Mouse (Mus musculus) B cell, adult 2 months (primary cell): Measurements from ENCODE around the gene Camkk1.

Experiments used
- DNase-seq, 2 experiments: peaks; one replicate each; pipeline ENCODE4 v3.0.0; 2022

Gene Camkk1

GRCm38 (mm10) chr11:73018471-73019146 lies at the start of gene Camkk1:
Gene Camkk1, plus strand, starts transcription at chr11:73019008.
- DNase-seq: peak; percentile 82 to 83

- DNase-seq: no peak
Observed at GRCm38 (mm10) chr11:72974995-72975503, 43.8 kb upstream of the Camkk1 start.

DNA sequence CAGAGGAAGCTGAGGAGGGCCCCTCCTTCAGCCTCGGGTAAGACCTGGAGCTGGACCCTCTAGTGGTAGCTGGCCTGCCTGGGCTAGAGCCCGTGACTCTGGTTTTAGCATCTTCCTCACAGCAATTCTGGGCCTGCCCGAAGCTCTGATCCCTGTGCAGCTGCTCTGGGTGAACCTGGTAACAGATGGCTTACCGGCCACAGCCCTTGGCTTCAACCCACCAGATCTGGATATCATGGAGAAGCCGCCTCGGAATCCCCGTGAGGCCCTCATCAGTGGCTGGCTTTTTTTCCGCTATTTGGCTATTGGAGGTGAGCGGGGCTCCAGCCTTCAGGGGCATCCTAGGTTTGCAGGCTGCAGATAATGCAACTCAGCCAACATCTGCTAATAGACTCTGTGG lies 36.3 kb upstream of the Camkk1 start:
- DNase-seq: no peak

- DNase-seq: peak; percentile 38
Observed at GRCm38 (mm10) chr11:72983283-72983682, 35.5 kb upstream of the Camkk1 start.

GRCm38 (mm10) chr11:72986745-72987144 lies 32.1 kb upstream of the Camkk1 start:
- peak; percentile 27 to 29 for DNase-seq

DNA sequence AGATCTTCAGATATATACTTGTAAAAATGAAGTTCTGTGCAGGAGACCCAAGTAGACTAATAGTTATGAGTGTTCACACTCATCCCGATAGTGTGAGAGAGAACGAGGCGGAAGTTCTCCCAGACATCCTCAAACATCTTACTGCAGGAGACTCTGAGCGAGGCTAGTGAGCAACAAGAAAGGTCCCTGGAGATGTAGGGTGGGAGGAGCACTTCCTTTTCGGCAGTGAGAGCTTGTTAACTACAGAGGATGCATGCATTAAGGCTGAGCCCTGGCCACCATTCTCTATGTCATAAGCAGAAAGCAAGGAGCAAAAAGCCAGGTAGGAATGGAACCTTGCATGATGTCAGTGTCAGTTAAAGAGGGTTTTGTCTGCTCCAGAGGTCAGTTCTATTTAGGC lies 31.6 kb upstream of the Camkk1 start:
- DNase-seq: peak; percentile 31 to 45

DNA sequence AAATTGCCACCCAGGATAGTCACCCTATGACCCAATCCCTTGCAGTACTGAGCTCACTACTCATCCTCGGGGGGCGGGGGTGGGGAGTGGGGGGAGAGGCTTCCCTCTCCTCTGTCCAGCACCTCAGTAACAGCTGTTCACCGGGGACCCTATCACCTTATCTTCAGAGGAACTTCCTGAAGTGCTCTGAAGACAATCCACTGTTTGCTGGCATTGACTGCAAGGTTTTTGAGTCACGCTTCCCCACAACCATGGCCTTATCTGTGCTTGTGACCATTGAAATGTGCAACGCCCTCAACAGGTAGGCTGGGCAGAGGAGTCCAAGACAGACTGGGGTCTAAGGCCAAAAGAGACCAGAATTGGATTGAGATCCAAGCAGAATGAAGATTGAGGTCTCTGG lies 31.0 kb upstream of the Camkk1 start:
- DNase-seq: no peak

DNA sequence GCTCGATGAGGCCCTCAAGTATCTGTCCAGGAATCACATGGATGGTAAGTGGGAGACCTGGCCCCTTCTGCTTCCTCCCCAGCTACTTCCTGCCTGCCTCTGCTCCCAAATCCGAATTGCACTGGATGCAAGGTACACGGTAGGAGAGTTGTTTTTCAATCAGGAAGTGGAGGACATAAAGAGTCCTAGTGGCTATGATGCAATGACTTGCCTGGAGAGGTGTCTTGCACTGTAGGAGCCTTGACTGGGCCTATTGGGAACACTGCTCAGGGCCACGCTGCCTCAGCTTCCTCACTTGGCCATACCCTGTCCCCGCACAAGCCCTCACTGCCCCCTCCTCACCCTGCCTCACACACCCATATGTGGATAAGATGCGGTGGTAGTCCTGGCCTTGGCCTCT lies 29.8 kb upstream of the Camkk1 start:
- DNase-seq: no peak

DNA sequence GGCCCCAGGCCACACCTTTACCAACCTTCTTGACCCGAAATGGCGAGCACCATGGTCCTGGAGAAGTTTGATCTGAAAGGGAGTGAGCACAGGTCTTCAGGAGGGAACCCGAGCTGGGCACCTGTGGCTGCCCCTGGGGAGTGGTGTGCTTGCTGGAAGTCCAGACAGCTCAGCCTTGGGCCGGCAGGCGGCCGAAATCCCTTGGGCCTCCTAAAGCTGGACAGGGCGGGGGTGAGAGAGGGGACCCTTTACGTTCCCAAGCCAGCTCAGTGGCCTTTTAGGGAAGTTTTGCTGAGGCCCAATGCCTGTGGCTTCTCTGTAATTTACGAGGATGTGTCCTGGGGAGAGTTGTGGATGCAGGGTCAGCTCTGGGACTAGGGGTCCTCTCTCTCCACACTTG lies 28.1 kb upstream of the Camkk1 start:
- no peak for DNase-seq

DNA sequence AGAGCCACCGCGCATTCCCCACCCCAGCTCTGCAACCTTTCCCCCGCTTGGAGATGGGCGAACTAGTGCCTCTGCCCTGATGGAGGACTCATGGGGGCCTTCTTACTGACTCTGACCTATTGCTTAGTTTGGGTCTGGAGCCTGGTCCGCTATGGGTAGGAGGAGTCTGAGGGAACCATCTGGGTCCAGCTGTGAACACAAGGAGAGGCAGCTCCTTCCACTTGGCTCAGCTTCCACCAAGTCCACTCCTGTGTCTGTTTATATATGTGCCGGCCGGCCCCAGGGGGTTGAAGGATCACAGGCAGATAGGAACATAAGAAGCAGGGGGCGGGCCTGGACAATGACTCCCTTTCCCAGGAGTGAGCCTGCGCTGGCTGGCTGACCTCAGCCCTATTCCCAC lies 26.8 kb upstream of the Camkk1 start:
- DNase-seq: no peak

- DNase-seq: no peak
Observed at GRCm38 (mm10) chr11:72996346-72996745, 22.5 kb upstream of the Camkk1 start.

- DNase-seq: no peak
Observed at GRCm38 (mm10) chr11:72996781-72997180, 22.0 kb upstream of the Camkk1 start.

DNA sequence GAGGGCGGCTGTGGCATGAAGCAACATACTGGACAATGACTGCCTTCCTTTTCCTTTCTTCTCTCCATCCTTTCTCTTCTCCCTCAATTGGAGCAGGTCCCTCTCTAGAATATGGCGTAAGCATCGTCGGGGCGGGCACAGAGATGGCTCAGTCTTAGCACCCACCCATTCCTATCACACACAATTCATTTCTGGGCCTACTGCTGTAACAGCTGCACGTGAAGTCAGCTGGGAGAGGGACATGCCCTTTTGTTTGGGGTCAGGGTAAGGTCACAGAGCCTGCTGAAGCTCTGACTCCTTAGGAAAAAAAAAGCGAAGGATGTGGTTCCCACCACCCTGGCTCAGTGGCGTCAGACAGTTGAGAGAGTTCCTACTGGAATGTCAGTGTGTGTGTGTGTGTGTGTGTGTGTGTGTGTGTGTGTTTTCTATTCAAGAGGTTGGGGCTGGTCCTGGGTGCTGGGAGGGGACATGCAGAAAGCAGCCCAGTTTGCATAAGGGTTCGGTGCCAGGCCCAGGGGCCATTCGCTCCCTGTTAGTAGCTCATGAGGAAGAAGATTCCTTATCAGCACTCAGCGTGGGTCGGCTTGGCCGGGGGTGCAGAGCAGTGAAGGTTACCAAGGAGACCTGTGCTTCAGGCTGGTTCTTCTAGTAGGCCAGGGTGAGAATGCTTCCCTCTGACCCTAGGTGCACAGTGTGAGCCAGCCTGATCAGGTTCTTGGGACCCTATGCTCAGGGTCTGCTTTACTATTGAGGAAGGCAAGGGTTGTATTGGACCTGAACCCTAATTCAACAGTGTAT lies 21.1 kb upstream of the Camkk1 start:
- DNase-seq: no peak

GRCm38 (mm10) chr11:72998771-72999170 lies 20.0 kb upstream of the Camkk1 start, which contains the start of gene P2rx1:
Gene P2rx1, plus strand, starts transcription at chr11:72999103.
- no peak for DNase-seq

DNA sequence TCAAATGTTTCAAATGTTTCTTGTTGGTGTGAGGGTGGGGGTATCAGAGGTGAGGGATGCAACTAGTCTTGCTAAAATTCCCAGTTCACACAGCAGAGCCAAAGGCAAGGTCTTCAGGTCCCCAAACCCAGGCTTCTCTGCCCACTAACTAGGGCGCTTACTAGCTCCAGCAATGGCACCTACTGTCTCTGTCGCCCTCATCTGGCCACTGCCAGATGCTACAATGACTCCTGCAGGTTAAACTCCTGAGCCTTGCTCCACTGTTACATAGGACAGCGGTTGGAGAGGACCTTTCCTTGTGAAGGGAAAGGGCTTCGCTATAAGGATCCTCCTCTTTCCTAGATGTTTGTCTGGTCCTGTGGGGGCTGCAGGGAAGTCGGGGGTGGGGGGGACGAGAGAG lies 17.8 kb upstream of the Camkk1 start:
- peak; percentile 80 for DNase-seq

DNA sequence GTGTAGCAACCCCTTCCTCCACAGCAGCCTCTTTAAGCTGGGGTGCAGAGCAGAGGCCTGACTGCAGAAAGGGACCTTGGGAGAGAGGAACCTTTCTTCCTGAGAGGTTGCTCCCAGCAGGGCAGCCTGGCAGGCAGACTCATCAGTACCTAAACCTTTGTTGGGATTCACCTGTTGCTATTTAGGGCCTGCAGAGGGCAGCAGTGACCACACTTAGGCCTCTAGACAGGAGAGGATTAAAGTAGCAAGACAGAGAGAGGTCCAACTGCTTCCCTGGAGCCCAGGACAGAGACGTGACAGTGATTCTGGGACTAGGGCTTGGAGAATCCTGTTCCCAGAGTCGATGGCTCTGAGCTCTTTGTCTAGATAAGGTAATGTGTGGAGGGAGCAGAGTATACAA lies 12.4 kb upstream of the Camkk1 start:
- peak; percentile 70 to 74 for DNase-seq

GRCm38 (mm10) chr11:73007113-73007512 lies 11.7 kb upstream of the Camkk1 start:
- DNase-seq: no peak

GRCm38 (mm10) chr11:73007698-73008481 lies 10.9 kb upstream of the Camkk1 start:
- DNase-seq: peak; percentile 78 to 79

GRCm38 (mm10) chr11:73008826-73009225 lies 10.0 kb upstream of the Camkk1 start:
- DNase-seq: no peak

- no peak for DNase-seq
Observed at GRCm38 (mm10) chr11:73009531-73010274, 9.1 kb upstream of the Camkk1 start.

GRCm38 (mm10) chr11:73013981-73014380 lies 4.8 kb upstream of the Camkk1 start:
- no peak for DNase-seq

DNA sequence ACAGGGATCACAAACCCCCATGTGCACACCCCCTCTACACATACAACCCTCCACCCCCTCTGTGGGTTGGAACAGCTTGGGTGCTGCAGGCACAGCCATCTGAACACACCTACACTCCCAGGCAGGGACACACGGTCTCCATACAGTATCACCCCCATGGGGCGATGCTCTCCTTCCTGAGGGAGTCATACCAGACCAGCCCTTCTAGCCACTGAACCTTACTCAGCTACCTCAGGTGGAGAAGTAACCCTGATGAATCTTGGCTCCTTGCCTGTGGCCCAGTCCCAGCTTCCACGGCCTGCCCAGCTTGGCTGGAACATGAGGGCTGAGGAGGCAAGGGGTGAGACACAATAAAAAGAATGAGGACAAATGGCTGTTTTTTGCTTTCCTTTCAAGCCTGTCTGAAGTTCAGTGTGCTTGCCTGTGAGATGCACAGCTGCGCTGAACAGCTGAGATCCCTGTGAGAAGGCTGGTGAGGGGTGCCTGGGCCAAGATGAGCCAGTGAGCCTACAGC lies 3.9 kb upstream of the Camkk1 start:
- DNase-seq: no peak
